Mouse (Mus musculus) adrenal gland, postnatal 4 days (tissue): ENCODE results near the gene Birc2. TPM values are rescaled to one million over a fixed set of nuclear protein-coding genes. Genes with fewer than 3 reads are reported as not detected.

Experiments used
- microRNA-seq: library from miRNA; unstranded; fragments of <30 nt; microRNA quantifications from one replicate; pipeline ENCODE4 v1.2.0, GENCODE M21; 2021
- total RNA-seq, 2 experiments: library from RNA; stranded (reverse); gene quantifications; 2 replicates each; pipeline ENCODE4 v1.2.3; 2021

Birc2 gene
- total RNA-seq, 2 experiments from 2014 or later: 68.3 to 72.0 TPM

Small RNAs within 50 kb of the gene (microRNA-seq; reads per million reads assigned to microRNA genes)
- not detected for gene Mir5618

Other genes with a start within 250 kb of the Birc2 start
- not detected for gene Mmp20, start 208.8 kb downstream of the Birc2 start, total RNA-seq
- not detected for gene Mmp7, start 145.0 kb downstream of the Birc2 start, total RNA-seq
- 100 to 1,000 TPM in 1 of 2 experiments, 10 to 100 TPM in 1; 94.1 to 102 TPM for gene Tmem123, start 73.0 kb downstream of the Birc2 start, total RNA-seq
- 10 to 100 TPM; 31.1 to 33.3 TPM for gene Birc3, start 36.1 kb upstream of the Birc2 start, total RNA-seq
- 10 to 100 TPM; 96.3 to 98.0 TPM for gene Yap1, start 167.5 kb upstream of the Birc2 start, total RNA-seq
- gene Cfap300, start 205.8 kb upstream of the Birc2 start, total RNA-seq: 1 to 10 TPM; 6.0 to 6.6 TPM